Mouse (Mus musculus) cerebellum, adult 18-20 months (tissue): ENCODE measurements around the gene Apoc2.

ENCODE experiments used
- DNase-seq, 2 experiments: peaks; one replicate each; pipeline ENCODE4 v3.0.0; 2021

The Apoc2 gene

DNA sequence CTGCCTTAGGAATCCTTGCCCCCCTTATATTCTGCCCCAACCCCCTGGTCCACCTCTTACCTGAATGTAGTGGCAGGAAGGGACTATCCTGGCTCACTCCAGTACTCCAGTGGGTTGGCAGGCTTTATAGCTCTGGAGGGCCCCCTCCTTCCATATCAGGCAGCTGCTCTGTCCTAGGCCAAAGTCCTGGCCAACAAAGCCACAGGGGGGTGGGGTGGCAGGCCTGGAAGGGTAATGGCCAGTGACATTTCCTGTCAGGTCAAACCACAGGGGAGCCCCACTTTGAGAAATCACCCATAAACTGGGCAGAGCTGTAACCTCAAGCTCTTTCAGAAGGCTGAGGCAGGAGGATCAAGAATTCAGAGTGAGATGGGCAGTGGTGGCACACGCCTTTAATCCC is 1.1 kb downstream of the Apoc2 start:
- DNase-seq = no peak

DNA sequence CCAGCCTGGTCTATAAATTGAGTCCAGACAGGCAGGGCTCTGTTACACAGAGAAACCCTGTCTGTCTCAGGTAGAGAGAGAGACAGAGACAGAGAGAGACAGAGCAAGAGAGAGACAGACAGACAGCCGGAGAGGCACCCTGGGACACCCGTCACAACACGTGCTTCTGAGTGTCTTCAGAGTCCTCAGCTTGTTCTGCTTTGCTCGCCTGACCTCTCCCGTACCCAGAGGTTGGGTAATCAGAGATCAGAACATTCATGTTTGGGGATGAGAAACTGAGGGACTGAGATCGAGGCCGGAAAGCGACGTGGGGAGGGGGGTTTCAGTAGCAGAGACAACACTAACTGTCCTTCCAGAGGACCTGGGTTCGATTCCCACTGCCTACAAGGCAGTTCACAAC is 1.9 kb downstream of the Apoc2 start:
- DNase-seq = no peak

- no peak for DNase-seq
Observed at GRCm38 (mm10) chr7:19673083-19673699, 4.5 kb downstream of the Apoc2 start.

- DNase-seq = no peak
Observed at GRCm38 (mm10) chr7:19671511-19671910, 6.2 kb downstream of the Apoc2 start.

DNA sequence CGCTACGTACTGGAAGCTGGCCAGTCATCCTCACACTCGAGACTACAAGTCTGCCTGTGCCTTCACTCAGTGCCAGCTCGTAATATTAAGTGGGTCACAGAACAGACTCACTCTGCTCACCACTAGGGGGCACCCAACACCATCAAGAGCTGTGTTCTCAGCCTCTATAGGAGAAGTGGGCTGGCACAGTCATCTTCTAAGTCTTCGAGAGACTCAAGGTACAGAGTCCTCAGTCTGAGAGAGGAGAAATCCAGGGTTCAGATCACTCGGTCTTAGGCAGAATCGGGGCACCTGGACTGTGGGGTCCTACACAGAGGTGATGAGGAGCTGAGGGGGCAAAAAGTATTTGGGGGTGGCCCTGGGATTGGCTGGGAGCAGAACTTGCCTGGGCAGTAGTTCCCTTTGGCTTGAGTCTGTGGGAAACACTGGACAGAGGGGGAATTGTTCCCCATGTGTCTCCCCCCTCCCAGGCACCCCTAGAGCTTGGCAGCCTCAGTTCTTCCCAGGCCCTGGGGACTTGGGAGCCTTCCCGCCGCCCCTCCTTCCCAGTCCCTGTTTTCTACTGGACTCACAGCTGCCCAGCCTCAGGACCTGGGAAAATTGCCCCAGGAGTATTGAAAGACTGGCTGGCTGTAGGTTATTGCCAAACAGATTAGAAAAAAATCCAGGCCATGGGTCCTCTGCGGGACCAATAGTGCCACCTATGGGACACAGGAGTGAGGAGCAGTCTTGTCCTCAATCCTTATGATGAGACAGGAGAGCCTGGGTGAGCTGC is 8.6 kb downstream of the Apoc2 start:
- peak; percentile 94 to 95 for DNase-seq

DNA sequence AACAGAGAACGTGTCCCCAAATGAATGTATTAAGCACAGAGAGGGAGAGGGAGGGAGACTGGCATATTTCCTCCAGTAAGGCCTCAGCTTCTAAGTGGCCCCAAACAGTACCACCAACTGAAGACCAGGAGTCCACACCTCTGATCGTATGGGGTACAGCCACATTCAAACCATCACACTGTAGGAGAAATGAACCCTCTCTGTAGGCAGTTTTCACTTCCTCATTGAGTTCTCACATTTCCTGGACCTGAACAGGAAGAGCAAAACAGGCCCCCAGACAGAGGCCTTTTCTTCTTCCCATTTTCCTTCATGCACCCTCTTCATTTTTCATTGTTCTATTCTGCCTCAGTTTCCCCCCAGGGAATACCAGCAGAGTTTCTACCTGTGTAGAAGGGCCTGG is 10.3 kb downstream of the Apoc2 start:
- no peak for DNase-seq

DNA sequence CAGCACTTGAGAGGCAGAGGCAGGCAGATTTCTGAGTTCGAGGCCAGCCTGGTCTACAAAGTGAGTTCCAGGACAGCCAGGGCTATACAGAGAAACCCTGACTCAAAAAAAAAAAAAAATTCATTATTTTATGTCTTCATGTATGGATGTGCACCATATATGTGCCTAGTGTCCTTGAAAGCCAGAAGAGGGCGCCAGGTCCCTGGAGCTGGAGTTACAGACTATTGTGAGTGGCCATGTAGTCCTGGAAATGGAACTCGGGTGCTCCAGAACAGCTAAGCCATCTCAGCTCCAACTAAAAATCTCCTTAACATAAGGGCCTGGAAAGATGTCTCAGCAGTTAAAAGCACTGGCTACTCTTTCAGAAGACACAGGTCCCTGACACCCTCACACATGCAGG is 11.0 kb downstream of the Apoc2 start:
- DNase-seq = no peak

GRCm38 (mm10) chr7:19664955-19665841 is 12.5 kb downstream of the Apoc2 start, which contains the start of gene Clptm1:
Clptm1 (minus strand) TSS chr7:19665033.
- DNase-seq = peak; percentile 94 to 97

- DNase-seq = no peak
Observed at GRCm38 (mm10) chr7:19664455-19664954, 13.2 kb downstream of the Apoc2 start.

GRCm38 (mm10) chr7:19663940-19664339 is 13.8 kb downstream of the Apoc2 start:
- DNase-seq = peak; percentile 15 to 24

DNA sequence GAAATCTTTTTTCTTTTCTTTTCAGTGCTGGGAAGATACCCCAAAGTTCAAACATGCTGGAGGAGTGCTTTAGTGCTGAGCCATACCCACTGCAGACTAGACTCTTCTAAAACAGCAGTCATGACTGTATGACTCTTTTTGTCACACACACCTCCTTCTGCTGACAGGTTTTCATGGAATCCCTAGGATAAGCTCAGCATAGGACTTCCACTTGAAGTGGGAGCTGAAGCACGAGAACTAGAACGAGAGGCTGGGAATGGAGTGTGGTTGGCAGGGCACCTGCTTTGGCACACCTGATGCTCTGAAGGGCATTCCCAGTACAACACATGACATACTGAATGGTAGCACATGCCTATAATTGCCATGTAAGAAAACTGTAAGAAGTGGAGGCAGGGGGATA is 25.1 kb downstream of the Apoc2 start:
- DNase-seq = no peak

GRCm38 (mm10) chr7:19651063-19651786 is 26.5 kb downstream of the Apoc2 start:
- no peak for DNase-seq

- no peak for DNase-seq
Observed at GRCm38 (mm10) chr7:19641223-19641622, 36.5 kb downstream of the Apoc2 start.

DNA sequence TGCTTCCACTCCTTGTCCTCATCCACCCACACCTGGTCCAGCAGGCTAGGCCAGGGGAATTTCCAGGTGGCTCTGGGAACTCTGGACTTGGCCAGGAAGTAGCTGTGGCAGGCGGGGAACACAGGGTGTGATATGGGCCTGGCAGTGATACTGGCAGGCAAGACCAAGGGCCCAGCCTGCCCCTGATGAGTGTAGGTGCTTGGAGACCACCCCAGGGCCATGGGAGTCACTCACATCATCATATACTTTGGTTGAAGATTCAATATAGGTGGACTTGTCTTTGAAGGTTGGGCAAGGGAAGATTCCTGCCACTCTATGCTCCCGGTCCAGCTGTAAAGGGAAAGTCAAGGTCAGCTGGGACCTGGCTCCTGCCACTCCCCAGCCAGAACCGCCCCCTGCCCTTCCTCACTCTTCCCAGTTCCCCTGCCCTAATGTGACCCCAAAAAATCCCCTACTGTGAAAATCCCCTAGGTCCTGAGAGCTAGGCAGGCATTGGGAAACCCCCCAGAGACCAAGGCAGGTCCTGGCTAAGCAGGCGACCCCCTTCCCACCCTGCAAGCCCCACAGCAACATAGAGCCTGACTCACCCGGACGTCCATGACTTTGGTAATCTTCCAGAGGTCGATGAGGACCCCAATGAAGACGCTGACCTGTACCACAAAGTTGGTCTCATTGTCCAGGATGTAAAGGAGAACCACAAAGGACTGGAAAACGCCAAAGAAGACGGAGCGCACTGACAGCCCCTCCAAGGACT is 42.5 kb downstream of the Apoc2 start:
- DNase-seq = no peak

GRCm38 (mm10) chr7:19634591-19634990 is 43.1 kb downstream of the Apoc2 start:
- DNase-seq = no peak

- no peak for DNase-seq
Observed at GRCm38 (mm10) chr7:19633855-19634254, 43.9 kb downstream of the Apoc2 start.

DNA sequence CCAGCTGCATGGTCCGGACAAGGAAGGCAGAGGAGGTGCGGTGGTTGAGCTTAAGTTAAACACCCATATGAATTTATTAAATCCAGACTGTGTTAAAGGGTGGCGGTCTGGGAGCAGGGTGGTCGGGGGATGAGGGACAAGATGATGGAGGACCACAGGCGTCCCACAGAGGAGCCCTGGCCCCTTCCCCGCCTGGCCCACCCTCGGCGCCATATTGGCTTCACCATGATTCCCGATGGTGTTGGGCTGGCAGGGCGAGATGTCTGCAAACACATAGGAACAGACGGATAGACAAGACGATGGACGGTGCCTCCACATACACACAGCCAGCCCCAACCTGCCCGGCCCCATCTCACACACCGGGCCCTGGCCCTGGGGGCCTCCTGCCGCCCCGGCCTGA is 44.5 kb downstream of the Apoc2 start:
- DNase-seq = no peak

DNA sequence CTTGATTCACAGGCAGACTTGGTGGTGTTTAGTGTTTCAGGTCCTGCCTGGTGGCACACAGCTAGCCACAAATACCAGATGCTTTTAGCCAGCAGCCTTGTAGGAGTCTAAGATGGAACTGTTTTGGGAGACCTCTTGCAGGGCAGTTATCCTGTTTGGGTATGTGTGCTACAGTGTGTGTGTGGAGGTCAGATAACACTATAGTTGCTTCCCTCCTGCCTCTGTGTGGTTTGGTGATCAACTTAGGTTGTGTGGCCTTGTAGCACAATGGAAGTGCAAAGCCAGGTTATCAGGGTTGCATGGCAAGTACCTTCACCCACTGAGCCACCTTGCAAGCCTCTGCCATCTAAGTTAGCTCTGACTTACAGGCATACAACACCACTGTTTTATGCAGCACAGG is 45.0 kb downstream of the Apoc2 start:
- no peak for DNase-seq

DNA sequence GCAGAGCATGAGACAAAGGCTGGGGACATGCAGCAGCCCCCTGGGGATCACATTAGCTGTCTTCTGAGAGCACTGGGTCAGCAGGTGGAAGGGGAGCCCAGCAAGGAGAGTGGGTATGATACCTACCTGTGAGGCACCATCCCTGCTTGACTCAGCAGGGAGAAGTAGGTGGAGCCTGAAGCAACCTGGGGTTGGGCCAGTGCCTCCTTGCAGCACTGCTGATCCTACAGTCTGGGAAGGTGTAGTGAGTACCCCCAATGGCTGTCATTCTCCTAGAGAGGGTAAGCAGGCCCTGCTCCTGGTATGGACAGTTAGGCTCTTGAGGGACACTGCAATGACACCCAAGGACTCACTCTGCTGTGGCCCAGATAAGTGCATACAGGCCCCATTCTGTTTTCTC is 45.5 kb downstream of the Apoc2 start:
- DNase-seq = no peak

- peak; percentile 89 for DNase-seq
Observed at GRCm38 (mm10) chr7:19629361-19629734, 48.4 kb downstream of the Apoc2 start, which contains the start of gene Relb. Relb (minus strand) TSS chr7:19629438.

DNA sequence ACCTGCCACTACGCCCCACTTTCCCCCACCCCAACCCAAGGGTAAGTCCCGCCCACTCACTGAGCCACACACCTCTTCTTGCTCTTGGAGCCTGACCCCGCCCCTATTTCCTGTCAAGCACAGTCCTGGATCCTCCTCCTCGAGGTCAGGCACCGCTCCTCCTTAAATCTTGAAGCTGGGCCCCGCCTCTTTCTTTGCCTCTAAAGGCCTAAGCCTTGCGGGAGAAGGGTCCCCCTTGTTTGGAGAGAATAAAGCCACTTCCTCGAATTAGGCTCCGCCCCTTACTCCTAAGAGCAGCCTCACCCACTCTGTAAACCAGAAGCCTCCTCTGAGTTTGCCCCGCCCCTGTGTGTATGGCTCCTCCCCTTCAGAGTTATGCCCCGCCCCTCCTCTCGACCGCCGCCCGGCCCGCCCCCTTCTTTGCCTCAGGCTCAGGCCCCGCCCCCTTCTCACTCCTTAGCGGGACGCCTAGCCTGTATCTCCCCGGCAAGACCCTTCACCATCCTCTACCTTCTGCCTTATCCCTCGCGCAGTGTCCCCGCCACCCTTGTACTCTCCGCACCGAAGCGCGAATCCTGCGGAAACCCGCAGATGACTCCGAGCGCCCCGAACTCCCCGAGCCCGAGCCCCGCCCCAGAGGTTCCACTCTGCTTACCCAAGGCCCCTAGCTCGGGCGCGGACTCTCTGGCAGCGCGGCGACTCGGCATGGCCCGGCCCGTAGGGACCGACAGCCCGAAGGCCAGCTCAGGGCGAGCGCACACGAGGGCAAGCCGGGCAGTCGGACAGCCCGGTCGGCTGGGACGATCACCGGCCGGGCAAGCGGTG is 49.0 kb downstream of the Apoc2 start:
- DNase-seq = peak; percentile 77 to 83
